Mouse (Mus musculus) urinary bladder, postnatal 10 days (tissue): Measurements from ENCODE around the gene Shisal2a.

ENCODE experiments used
- DNase-seq: peaks from one replicate; pipeline ENCODE4 v3.0.0; 2022; ENCODE audit warnings: low spot score

Gene Shisal2a

GRCm38 (mm10) chr4:108337817-108338216, 45.3 kb downstream of the Shisal2a start:
- DNase-seq: no peak

DNA sequence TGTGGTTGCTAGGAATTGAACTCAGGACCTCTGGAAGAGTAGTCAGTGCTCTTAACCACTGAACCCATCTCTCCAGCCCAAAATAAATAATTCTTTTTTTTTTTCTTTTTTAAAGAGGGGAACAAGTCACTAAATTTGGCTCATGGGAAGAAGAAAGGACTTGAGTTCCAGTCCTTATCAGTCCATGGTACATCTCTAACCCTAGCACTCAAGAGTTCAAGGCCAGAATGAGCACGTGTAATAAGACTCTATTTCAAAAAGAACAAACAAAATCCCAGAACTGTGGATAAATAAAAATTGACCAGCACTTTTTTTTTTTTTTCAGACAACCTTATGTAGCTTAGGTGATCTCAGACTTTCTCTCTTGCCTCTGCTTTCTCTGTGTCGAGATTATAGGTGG, 46.4 kb downstream of the Shisal2a start:
- no peak for DNase-seq

GRCm38 (mm10) chr4:108335413-108335812, 47.7 kb downstream of the Shisal2a start:
- DNase-seq: no peak

GRCm38 (mm10) chr4:108332041-108332440, 51.1 kb downstream of the Shisal2a start:
- DNase-seq: no peak

DNA sequence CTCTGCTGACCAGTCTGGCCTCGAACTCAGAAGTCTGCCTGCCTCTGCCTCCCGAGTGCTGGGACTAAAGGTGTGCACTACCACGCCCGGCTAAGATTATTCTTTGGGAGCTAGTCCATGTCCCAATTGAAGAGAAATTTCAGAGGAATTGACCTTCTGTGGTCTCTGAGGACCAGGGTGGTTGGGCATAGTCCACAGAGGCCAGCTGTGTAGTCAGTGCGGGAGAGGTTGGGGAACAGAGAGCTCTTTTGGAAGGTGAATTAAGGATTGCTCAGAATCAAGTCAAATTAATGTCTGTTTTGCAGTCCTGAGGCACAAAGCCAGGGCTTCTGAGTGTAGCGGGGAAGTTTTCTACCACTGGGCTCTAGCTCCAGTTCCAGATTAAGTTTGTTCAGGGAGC, 53.3 kb downstream of the Shisal2a start:
- DNase-seq: no peak

DNA sequence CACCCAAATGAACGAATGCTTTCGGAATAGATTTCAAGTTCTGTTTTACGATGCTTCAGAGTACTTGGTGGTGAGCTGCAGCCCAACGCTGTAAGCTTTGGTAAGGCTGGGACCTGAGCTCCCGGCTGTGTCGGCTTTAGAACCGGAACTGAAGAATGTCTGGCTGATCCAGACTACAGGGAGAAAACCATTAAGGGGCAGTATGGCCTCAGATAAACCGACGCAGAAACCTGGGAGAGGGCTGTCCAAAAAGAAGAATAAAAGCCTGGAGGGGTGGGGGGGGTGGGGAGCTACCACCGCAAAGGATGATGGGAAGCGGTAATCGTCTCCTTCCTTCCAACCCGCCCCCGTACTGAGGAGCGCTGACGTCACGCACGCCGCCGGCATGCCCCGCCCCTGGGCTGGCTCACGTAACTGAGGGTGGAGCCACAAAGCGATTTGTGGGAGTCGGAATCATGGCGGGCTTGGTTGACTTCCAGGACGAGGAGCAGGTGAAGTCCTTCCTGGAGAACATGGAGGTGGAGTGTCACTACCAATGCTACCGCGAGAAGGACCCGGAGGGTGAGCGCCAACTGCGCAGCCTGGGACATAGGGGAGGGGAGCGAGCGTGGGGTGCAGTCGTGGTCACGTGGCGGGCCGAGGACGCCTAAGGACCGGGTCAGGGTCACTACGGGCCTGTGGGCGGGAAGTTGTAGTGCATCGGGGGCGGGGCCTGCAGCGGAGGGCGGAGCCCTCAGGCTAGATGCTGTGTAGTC, 55.2 kb downstream of the Shisal2a start, which contains the start of gene Coa7:
Gene Coa7 (plus strand): TSS at position 411 of the 755 bp plus-strand sequence.
- DNase-seq: peak; percentile 94

- DNase-seq: no peak
These were observed 56.0 kb downstream of the Shisal2a start for GRCm38 (mm10) chr4:108327071-108327579.

DNA sequence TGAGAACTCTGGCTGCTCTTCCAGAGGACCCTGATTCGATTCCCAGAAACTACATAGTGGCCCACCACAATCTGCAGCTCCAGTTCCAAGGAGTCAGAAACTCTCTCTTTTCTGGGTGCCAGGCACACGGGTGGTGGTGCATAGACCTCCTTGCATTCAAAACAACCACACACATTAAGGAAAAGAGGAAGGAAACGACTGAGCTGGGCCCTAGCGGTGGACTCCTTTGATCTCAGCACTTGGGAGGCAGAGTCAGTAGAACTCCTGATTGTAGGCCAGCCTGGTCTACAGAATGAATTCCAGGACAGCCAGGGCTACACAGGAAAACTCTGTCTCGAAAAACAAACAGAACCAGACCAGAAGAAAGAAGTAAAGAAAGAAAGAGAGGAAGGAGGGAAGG, 59.6 kb downstream of the Shisal2a start:
- DNase-seq: no peak

GRCm38 (mm10) chr4:108320627-108321380, 62.3 kb downstream of the Shisal2a start:
- no peak for DNase-seq

GRCm38 (mm10) chr4:108319747-108320146, 63.4 kb downstream of the Shisal2a start:
- DNase-seq: no peak

DNA sequence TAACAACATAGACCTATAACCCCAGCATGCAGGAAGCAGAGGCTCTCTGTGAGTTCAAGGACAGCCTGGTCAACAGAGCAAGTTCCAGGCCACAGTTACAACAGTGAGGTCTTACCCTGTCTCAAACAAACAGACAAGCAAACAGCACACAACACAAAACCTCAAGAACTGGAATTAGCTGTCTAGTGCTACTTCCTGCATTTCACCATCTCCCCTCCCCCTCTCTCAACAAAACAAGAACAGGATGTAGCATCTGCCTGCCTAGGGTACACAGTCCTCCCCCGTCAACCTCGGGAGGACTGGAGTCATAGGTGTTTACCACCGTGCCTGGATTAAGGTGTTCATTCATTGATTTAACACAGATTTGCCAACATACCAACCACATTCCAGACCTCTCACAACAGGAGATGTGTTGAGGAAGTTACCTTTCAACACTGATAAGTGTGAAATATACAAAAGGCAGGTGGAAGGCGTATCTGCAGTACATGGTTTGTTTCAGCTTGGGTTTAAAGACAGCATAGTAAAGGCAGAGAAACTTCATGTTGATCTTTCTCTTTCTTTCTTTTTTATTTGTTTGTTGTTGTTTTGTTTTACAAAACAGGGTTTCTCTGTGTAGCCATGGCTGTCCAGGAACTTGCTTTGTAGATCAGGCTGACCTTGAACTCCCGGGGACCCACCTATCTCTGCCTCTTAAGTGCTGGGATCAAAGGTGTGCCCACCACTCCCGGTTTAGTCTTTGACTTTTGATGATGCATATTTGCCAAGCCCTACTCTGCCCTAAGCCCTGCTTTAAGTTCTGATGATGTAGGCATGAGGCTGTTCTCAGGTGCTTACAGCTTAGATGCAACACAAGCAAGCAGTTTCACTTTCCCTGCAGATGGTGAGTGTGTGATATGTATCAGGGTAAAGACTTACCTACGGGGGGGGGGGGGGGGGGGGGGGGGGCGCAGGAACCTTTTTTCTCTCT, 64.2 kb downstream of the Shisal2a start:
- no peak for DNase-seq
